Mouse (Mus musculus) left cerebral cortex, postnatal 10 days (tissue): Measurements from ENCODE around the gene Acsl1. TPM values are rescaled to one million over a fixed set of nuclear protein-coding genes. Genes with fewer than 3 reads are reported as not detected.
"Not testable (repeated sequence)": the region's sequence is repeated elsewhere in the genome, so short reads cannot be mapped to it uniquely, and the experiment has no call there.

Experiments
- DNase-seq, 2 experiments: peaks; one replicate each; pipeline ENCODE4 v3.0.0; 2021 to 2022; ENCODE audit warnings: low spot score in 2 of 2, mixed read lengths in 1 of 2; ENCODE audit errors: extremely low spot score in 1 of 2
- intact Hi-C: fragments of 180-260 bp; cut with DNase I; formaldehyde crosslinking; loops from one replicate; pipeline ENCODE4 v1.15.1; 2025
- total RNA-seq, 2 experiments: library from RNA; stranded (reverse); gene quantifications; 2 replicates each; pipeline ENCODE4 v1.2.3; 2021

The Acsl1 gene
- total RNA-seq, 2 experiments from 2014 or later: 46.5 to 48.4 TPM

DNA sequence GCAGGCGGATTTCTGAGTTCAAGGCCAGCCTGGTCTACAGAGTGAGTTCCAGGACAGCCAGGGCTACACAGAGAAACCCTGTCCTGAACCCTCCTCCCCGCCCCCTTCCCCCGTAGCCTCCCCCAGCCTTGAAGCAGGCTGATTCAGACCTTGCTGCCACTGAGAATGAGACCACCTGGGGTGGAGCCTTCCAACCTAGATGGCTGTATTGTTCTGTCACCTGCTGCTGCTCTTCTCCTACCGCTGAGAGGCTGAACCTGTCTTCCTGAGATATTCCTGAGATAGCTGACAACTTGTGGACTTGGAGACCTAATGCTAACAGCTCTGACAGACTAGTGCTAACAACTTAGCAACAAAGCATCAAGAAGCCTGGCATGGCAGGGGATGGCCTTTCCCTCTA lies 113.5 kb downstream of the Acsl1 start:
- intact Hi-C loops, DNase-seq: not testable (repeated sequence)

- no peak for DNase-seq
- intact Hi-C loops: no loop called here
Measured at GRCm38 (mm10) chr8:46585576-46585975, 114.7 kb downstream of the Acsl1 start.

Other genes starting within 250 kb of the Acsl1 start
- not detected for gene Helt, start 176.4 kb upstream of the Acsl1 start, total RNA-seq
- gene Cenpu, start 81.0 kb downstream of the Acsl1 start, total RNA-seq: 1 to 10 TPM; 2.7 to 3.6 TPM
- 1 to 10 TPM; 4.3 to 6.5 TPM for gene Primpol, start 146.2 kb downstream of the Acsl1 start, total RNA-seq
- 10 to 100 TPM; 64.6 to 76.1 TPM for gene Casp3, start 146.3 kb downstream of the Acsl1 start, total RNA-seq